Comparison of ENCODE assay signal across 18 mouse cellular contexts in the genomic region with DNA sequence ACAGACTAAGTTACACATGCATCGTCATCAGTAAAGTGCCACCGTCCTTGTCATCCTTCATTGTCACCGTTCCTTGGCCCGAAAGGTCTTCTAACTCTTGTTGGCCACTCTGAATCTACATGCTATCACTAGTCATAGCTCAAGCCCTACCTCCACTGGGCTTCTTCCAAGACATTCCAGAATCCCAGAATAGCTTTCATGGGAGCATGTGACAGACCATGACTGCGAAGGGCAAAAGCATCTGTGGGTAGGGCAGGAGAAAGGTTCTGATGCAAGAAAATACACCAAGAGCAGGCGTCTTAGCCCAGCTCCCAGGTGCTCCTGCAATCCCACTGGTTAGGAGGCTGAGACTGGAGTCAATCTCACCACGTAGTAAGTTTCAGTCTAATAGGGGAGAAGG. TPM values are rescaled to one million over a fixed set of nuclear protein-coding genes. Genes with fewer than 3 reads are reported as not detected.
DNase-seq lines count a peak whose midpoint lies in the region; ATAC-seq and TF ChIP-seq lines count a peak whose summit lies in the region.
"Had no signal": no experiment of that assay in that cellular context is flagged by ENCODE, and none has a peak within 500 bp of the region (broad histone marks: within the 10 kb centered on the region; RNA-seq: fewer than 3 reads in every experiment).

No protein-coding gene starts in this region.

- no peaks in the 10 kb centered on the region for H3K36me3 ChIP-seq in midbrain, embryonic 11.5 days (ENCODE audit: control insufficient read depth, insufficient read depth, low read length)
- peaks cover 84% of the 10 kb centered on the region for H3K36me3 ChIP-seq in midbrain, embryonic 10.5 days
- peaks cover 5% of the 10 kb centered on the region; the same call in 1 of the 2 replicates for H3K36me3 ChIP-seq in heart, postnatal 0 days (replicated peaks; ENCODE audit: control insufficient read depth, insufficient read depth, low read length)
- H3K36me3 ChIP-seq: neural tube, embryonic 12.5 days had no signal

- no peak overlapping the region for H3K4me2 ChIP-seq in midbrain, embryonic 11.5 days
- H3K4me2 ChIP-seq in heart, postnatal 0 days (ENCODE audit: low read depth, low read length), result peak overlapping the region; percentile 30
- H3K4me2 ChIP-seq: embryonic facial prominence, embryonic 12.5 days; liver, embryonic 13.5 days; lung, embryonic 15.5 days; neural tube, embryonic 12.5 days had no signal

- TF ChIP-seq CTCF in heart, postnatal 0 days (IDR thresholded peaks at IDR 0.05; ENCODE audit: low read depth), result no peak

- H3K9ac ChIP-seq in midbrain, embryonic 11.5 days (ENCODE audit: low read length), result no peak overlapping the region
- H3K9ac ChIP-seq in heart, postnatal 0 days (replicated peaks; ENCODE audit: low read depth, low read length), result no peak overlapping the region
- H3K9ac ChIP-seq: embryonic facial prominence, embryonic 12.5 days; forebrain, postnatal 0 days; liver, embryonic 13.5 days; lung, embryonic 15.5 days; neural tube, embryonic 12.5 days had no signal

- no peak overlapping the region for H3K27ac ChIP-seq in midbrain, embryonic 11.5 days (ENCODE audit: low read depth, low read length)
- H3K27ac ChIP-seq in midbrain, embryonic 10.5 days (replicated peaks), result no peak overlapping the region
- peak overlapping the region; percentile 77 for H3K27ac ChIP-seq in heart, postnatal 0 days (ENCODE audit: low read depth)
- H3K27ac ChIP-seq: embryonic facial prominence, embryonic 12.5 days; kidney, postnatal 0 days; left cerebral cortex, adult 2 months; liver, embryonic 13.5 days; lung, embryonic 15.5 days; neural tube, embryonic 12.5 days; stomach, postnatal 0 days had no signal

- H3K4me1 ChIP-seq in midbrain, embryonic 11.5 days (ENCODE audit: control insufficient read depth, insufficient read depth, low read length), result no peaks in the 10 kb centered on the region
- no peaks in the 10 kb centered on the region for H3K4me1 ChIP-seq in midbrain, embryonic 10.5 days
- H3K4me1 ChIP-seq in heart, postnatal 0 days (ENCODE audit: control insufficient read depth, insufficient read depth), result peaks cover 41% of the 10 kb centered on the region
- H3K4me1 ChIP-seq: embryonic facial prominence, embryonic 12.5 days; lung, embryonic 15.5 days; neural tube, embryonic 12.5 days had no signal

- intact Hi-C loops in gastrocnemius, postnatal 14 days (cut with DNase I; ENCODE audit: low total_unique reads), result no loop called here

- 96% methylated on average over 7 of the region's 7 CpGs for WGBS in midbrain, embryonic 11.5 days
- 97% methylated on average over 7 of the region's 7 CpGs for WGBS in midbrain, embryonic 10.5 days
- WGBS in heart, postnatal 0 days, result 37% methylated on average over 7 of the region's 7 CpGs

- no peak overlapping the region for H3K4me3 ChIP-seq in midbrain, embryonic 11.5 days (ENCODE audit: low read depth, low read length)
- H3K4me3 ChIP-seq in midbrain, embryonic 10.5 days, result no peak overlapping the region
- H3K4me3 ChIP-seq in heart, postnatal 0 days (ENCODE audit: low read depth, low read length), result no peak overlapping the region
- H3K4me3 ChIP-seq: embryonic facial prominence, embryonic 12.5 days; left cerebral cortex, adult 2 months; liver, embryonic 13.5 days; lung, embryonic 15.5 days; neural tube, embryonic 12.5 days had no signal

- no peak for ATAC-seq in midbrain, embryonic 11.5 days (ENCODE audit: low FRiP score)
- ATAC-seq in heart, postnatal 0 days (ENCODE audit: insufficient read depth, low read depth), result no peak; the same call in 1 of the 2 replicates
- ATAC-seq: forebrain, postnatal 0 days; hindbrain, embryonic 16.5 days had no signal

- H3K9me3 ChIP-seq in midbrain, embryonic 11.5 days (ENCODE audit: control insufficient read depth, low read length), result no peaks in the 10 kb centered on the region
- no peaks in the 10 kb centered on the region for H3K9me3 ChIP-seq in midbrain, embryonic 10.5 days (replicated peaks)
- H3K9me3 ChIP-seq in heart, postnatal 0 days (replicated peaks; ENCODE audit: control insufficient read depth, low read length), result no peaks in the 10 kb centered on the region
- H3K9me3 ChIP-seq: embryonic facial prominence, embryonic 12.5 days; liver, embryonic 13.5 days; lung, embryonic 15.5 days; neural tube, embryonic 12.5 days had no signal

- H3K27me3 ChIP-seq in midbrain, embryonic 11.5 days (ENCODE audit: control insufficient read depth, insufficient read depth, low read length), result no peaks in the 10 kb centered on the region
- no peaks in the 10 kb centered on the region for H3K27me3 ChIP-seq in midbrain, embryonic 10.5 days (ENCODE audit: low read depth, poor library complexity, severe bottlenecking)
- no peaks in the 10 kb centered on the region for H3K27me3 ChIP-seq in heart, postnatal 0 days (ENCODE audit: control insufficient read depth, insufficient read depth, low read length)
- H3K27me3 ChIP-seq: embryonic facial prominence, embryonic 12.5 days; liver, embryonic 13.5 days; lung, embryonic 15.5 days; neural tube, embryonic 12.5 days had no signal

- TF ChIP-seq EP300 in heart, postnatal 0 days (IDR thresholded peaks at IDR 0.05; ENCODE audit: low read depth), result 0 out of 2 replicates have a peak, but pooled peaks have one; percentile 11

- DNase-seq in gastrocnemius, adult 18-20 months (ENCODE audit: low spot score), result peak; percentile 80
- DNase-seq in gastrocnemius, postnatal 14 days, result no peak
- peak; percentile 33 for DNase-seq in midbrain, embryonic 11.5 days (ENCODE audit: low spot score, missing footprints)
- DNase-seq in midbrain, embryonic 10.5 days (ENCODE audit: low spot score), result no peak
- no peak for DNase-seq in heart, postnatal 0 days (ENCODE audit: low spot score)
- DNase-seq in frontal cortex, postnatal 10 days (ENCODE audit: low spot score in 2 of 2), result no peak
- no peak for DNase-seq in cerebellum, adult 9-11 months
- DNase-seq in layer of hippocampus, adult 8-10 months (ENCODE audit: low spot score in 2 of 2), result no peak
- DNase-seq: forebrain, postnatal 0 days; liver, embryonic 13.5 days; thymus, postnatal 14 days had no signal

RNA-seq across cellular contexts. Expression of a gene that starts 22.5 kb away (rescaled TPM):
- total RNA-seq in gastrocnemius, adult 18-20 months (2021), result 100 to 1,000 TPM; 238 to 306 TPM
- 100 to 1,000 TPM in 1 of 2 experiments, 10 to 100 TPM in 1; 88.2 to 125 TPM for total RNA-seq in gastrocnemius, postnatal 14 days (2021)
- 16.3 and 16.8 TPM in 2 replicates for polyA plus RNA-seq in midbrain, embryonic 11.5 days (2014; fragmentation: Nextera tagmentation; extraction: Ambion mirVana)
- 26.4 and 31.4 TPM in 2 replicates for polyA plus RNA-seq in midbrain, embryonic 10.5 days (2016; fragmentation: Nextera tagmentation; extraction: Ambion mirVana)
- total RNA-seq in heart, postnatal 0 days (2014; rRNA removed; ENCODE audit: low replicate concordance), result 39.7 and 50.9 TPM in 2 replicates
- 29.2 and 29.7 TPM in 2 replicates for polyA plus RNA-seq in heart, postnatal 0 days (2015; fragmentation: Nextera tagmentation; extraction: Ambion mirVana)
- total RNA-seq in layer of hippocampus, adult 8-10 months (2022), result 10 to 100 TPM in 2 of 4 experiments, 1 to 10 TPM in 2; 5.6 to 14.4 (median 9.6) TPM

RNA-seq across cellular contexts. Expression of a gene that starts 46.6 kb away (rescaled TPM):
- total RNA-seq in gastrocnemius, adult 18-20 months (2021), result 10 to 100 TPM; 14.4 to 20.1 TPM
- 10 to 100 TPM; 22.0 to 22.9 TPM for total RNA-seq in gastrocnemius, postnatal 14 days (2021)
- 107 and 111 TPM in 2 replicates for polyA plus RNA-seq in midbrain, embryonic 11.5 days (2014; fragmentation: Nextera tagmentation; extraction: Ambion mirVana)
- 93.1 and 96.4 TPM in 2 replicates for polyA plus RNA-seq in midbrain, embryonic 10.5 days (2016; fragmentation: Nextera tagmentation; extraction: Ambion mirVana)
- 26.8 and 59.9 TPM in 2 replicates for total RNA-seq in heart, postnatal 0 days (2014; rRNA removed; ENCODE audit: low replicate concordance)
- polyA plus RNA-seq in heart, postnatal 0 days (2015; fragmentation: Nextera tagmentation; extraction: Ambion mirVana), result 65.8 and 71.8 TPM in 2 replicates
- total RNA-seq in layer of hippocampus, adult 8-10 months (2022), result 10 to 100 TPM; 34.6 to 40.3 (median 37.5) TPM

Comparison
In these comparisons a context has a peak if more than half of its experiments do, and no peak if none do; other contexts are left out.
1. DNase-seq: peak in gastrocnemius, adult 18-20 months (single experiment) and midbrain, embryonic 11.5 days (single experiment); none in gastrocnemius, postnatal 14 days (single experiment), midbrain, embryonic 10.5 days (single experiment), heart, postnatal 0 days (single experiment), frontal cortex, postnatal 10 days (0 of 2), cerebellum, adult 9-11 months (single experiment) and layer of hippocampus, adult 8-10 months (0 of 2).